Mouse (Mus musculus) liver, postnatal 0 days (tissue): Measurements from ENCODE around the gene P4hb.

Experiments used
- CTCF ChIP-seq: sonication (generic); IDR thresholded peaks from 2 replicates; pipeline ENCODE4 v1.5.1; 2016; ENCODE audit warnings: antibody characterized with exemption, low read depth
- EP300 ChIP-seq: IDR thresholded peaks from 2 replicates; pipeline ENCODE4 v1.6.1; 2016; ENCODE audit warnings: antibody characterized with exemption, low read depth, mild to moderate bottlenecking

GRCm38 (mm10) chr11:120547469-120547868 is 25.6 kb downstream of the P4hb start:
- TF ChIP-seq CTCF (peak; percentile 47), EP300 (no peak)
